Mouse (Mus musculus) retina, postnatal 7 days (tissue): ENCODE measurements around the gene Fgf9.
A peak's percentile ranks its signal among the peaks of the same experiment; 100 is the strongest.

Experiments
- DNase-seq: peaks from one replicate; pipeline ENCODE4 v3.0.0-alpha.2; 2012; ENCODE audit warnings: low read depth, low spot score

Gene Fgf9

GRCm38 (mm10) chr14:58089486-58089885, 19.1 kb downstream of the Fgf9 start:
- DNase-seq = no peak

- no peak for DNase-seq
Measured at GRCm38 (mm10) chr14:58091321-58091720, 21.0 kb downstream of the Fgf9 start.

DNA sequence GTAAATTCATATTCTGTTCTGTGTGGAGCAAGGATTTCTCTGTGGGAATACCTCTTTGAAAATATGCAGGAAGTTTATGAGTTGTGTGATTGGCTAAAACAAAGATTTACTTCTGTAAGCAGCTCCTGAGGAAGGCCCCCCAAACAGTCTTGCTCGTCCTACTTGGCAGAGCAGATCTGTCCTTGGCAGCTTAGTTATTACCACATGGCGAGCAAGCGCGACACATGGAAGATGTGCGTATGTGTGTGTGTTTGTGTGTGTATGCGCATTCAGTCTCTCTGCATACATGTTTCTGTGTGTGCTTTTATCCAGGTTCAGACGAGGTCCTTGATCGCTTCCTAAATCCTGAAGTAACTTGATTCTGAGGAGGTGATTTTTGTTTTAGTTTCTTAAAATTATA, 29.3 kb downstream of the Fgf9 start:
- no peak for DNase-seq

- no peak for DNase-seq
Measured at GRCm38 (mm10) chr14:58101298-58101697, 31.0 kb downstream of the Fgf9 start.

- no peak for DNase-seq
Measured at GRCm38 (mm10) chr14:58104266-58104665, 33.9 kb downstream of the Fgf9 start.

- DNase-seq = no peak
Measured at GRCm38 (mm10) chr14:58105596-58105995, 35.2 kb downstream of the Fgf9 start.

- no peak for DNase-seq
Measured at GRCm38 (mm10) chr14:58109601-58110000, 39.3 kb downstream of the Fgf9 start.

- no peak for DNase-seq
Measured at GRCm38 (mm10) chr14:58111562-58111961, 41.2 kb downstream of the Fgf9 start.

DNA sequence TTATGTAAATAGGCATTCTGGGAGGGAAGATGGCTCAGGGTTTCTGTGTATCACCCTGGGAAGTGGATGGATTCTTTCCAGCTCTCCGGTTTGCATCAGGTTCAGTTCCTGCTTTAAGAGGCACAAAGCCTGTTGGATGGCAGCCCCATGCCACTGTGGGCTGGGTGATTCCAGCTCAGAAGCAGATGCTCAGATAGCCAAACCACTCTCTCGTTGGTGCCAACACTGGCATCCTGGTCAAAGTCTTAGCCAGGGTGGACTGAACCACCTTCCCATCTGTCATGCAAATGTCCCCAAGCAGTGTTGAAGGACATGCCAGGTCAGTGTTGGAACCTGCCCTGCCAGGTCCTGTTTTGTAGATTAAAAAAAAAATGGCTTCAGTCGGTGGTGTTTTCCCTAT, 42.0 kb downstream of the Fgf9 start:
- no peak for DNase-seq

GRCm38 (mm10) chr14:58113180-58113579, 42.8 kb downstream of the Fgf9 start:
- DNase-seq = no peak

DNA sequence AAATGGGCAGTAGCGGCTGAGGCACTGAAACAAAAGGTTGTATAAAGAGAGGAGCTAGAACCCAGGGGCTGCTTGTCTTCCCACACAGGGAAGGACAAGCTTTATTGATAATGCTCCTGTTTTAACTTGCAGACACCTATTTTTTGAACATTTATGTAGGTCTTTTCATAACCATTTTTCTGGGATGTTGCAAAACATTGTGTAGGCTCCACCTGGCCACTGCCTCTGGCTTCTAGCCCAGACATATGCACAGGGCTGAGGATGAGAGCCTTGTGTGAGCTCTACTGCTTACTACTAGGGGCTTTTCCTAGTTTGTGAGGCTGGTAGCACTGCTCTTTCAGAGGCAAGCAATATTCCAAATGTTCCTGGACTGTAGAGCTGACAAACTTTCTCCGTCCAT, 43.8 kb downstream of the Fgf9 start:
- no peak for DNase-seq

DNA sequence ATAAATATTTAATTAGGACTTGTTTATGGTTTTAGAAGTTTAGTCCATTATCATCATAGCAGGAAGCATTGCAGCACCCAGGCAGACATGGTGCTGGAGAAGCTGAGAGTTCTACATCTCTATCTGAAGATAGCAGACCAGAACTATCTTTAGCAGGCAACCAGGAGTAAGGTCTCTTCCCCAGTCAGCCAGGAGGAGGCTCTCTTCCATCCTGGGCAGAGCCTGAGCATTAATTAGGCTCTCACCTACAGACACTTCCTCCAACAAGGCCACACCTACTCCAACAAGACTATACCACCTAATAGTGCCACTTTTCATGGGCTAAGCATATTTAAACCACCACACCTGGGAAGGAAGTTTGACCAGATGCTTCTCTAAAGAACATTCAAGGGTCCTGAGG, 54.3 kb downstream of the Fgf9 start:
- DNase-seq = no peak

DNA sequence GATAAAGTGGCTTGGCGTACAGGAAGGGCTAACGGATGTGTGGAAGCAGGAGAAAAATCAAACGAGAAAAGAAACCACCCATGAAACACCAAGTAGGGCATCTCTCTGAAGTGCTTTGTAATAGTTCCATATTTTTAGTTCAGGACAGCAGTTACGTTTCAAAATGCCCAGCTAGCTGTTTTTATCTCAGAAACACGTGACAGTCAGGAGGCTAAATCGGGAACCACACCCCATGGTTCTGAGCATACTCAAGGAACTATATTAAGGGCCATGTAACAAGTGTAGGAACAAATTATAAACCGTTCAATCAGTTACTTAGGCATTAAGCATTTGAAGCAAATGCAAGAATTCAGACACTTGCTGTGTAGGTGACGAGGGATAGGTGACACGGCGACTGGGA, 56.2 kb downstream of the Fgf9 start:
- no peak for DNase-seq

GRCm38 (mm10) chr14:58139506-58140055, 69.2 kb downstream of the Fgf9 start:
- DNase-seq = no peak

- no peak for DNase-seq
Measured at GRCm38 (mm10) chr14:58149637-58150470, 79.5 kb downstream of the Fgf9 start.

GRCm38 (mm10) chr14:58150471-58150855, 80.1 kb downstream of the Fgf9 start:
- no peak for DNase-seq

GRCm38 (mm10) chr14:58152110-58152509, 81.8 kb downstream of the Fgf9 start:
- no peak for DNase-seq

GRCm38 (mm10) chr14:58153470-58154416, 83.4 kb downstream of the Fgf9 start:
- DNase-seq = peak; percentile 29

GRCm38 (mm10) chr14:58160624-58161023, 90.3 kb downstream of the Fgf9 start:
- DNase-seq = no peak
